Mouse (Mus musculus) embryo, embryonic 11.5 days (tissue): Measurements from ENCODE around the gene Clybl.

Experiments
- DNase-seq: peaks from one replicate; pipeline ENCODE4 v3.0.0-alpha.2; 2012; ENCODE audit warnings: low read depth, low spot score

The Clybl gene

GRCm38 (mm10) chr14:122414786-122415185 is 233.3 kb downstream of the Clybl start:
- no peak for DNase-seq

- DNase-seq, result no peak
Measured at GRCm38 (mm10) chr14:122416166-122416771, 234.8 kb downstream of the Clybl start.

GRCm38 (mm10) chr14:122424441-122424840 is 242.9 kb downstream of the Clybl start:
- no peak for DNase-seq

GRCm38 (mm10) chr14:122426529-122427203 is 245.2 kb downstream of the Clybl start:
- DNase-seq, result no peak

GRCm38 (mm10) chr14:122427204-122427560 is 245.7 kb downstream of the Clybl start:
- DNase-seq, result no peak

GRCm38 (mm10) chr14:122427654-122428053 is 246.2 kb downstream of the Clybl start:
- no peak for DNase-seq

GRCm38 (mm10) chr14:122432558-122432957 is 251.1 kb downstream of the Clybl start:
- no peak for DNase-seq

GRCm38 (mm10) chr14:122434039-122434438 is 252.5 kb downstream of the Clybl start:
- DNase-seq, result no peak

GRCm38 (mm10) chr14:122436850-122437249 is 255.3 kb downstream of the Clybl start:
- DNase-seq, result no peak

- DNase-seq, result no peak
Measured at GRCm38 (mm10) chr14:122449601-122450495, 268.3 kb downstream of the Clybl start.

- no peak for DNase-seq
Measured at GRCm38 (mm10) chr14:122450496-122451382, 269.2 kb downstream of the Clybl start, which contains the start of gene Gm5089. TSS of gene Gm5089 (minus strand) at chr14:122451115.

- DNase-seq, result no peak
Measured at GRCm38 (mm10) chr14:122451551-122452145, 270.1 kb downstream of the Clybl start.
